Mouse (Mus musculus): ENCODE data around the gene Mcrs1.

Gene Mcrs1

DNA sequence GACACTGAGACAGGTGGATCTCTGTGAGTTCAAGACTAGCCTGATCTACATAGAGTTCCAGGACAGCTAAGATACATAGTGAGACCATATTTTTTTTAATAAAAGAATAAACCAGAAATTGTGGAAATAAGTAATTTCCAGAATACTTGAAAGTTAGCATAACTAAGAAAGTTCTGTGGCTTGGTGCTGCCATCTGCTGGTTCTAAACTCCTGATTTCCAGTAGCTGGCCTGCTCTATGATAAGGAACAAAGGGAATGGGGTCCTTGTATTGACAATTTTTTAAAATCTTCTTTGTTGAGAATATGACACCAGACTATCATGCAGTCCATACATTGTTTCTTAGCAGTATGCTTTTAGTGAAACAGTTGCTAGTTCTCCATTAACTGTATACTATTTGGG, 53.0 kb downstream of the Mcrs1 start:
- peak; percentile 79 for DNase-seq

DNA sequence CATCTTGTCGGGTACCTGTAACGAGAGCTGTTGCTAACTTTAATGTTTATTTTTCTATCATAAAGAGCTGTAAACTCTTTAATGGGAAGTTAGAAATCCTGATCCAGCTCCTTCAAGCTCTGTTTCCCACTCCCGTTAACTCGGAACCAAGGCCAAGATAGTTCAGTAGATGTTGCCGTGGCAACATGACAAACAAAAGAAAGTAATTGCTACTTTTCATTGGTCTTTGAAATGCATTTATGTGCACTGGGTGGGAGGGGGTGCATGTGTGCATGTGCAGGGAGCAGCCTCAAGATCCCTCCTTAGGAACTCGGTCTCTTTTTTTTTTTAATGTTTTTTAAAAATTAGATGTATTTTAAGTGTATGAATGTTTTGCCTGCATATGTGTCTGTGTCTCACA, 56.7 kb downstream of the Mcrs1 start:
- DNase-seq, result no peak

DNA sequence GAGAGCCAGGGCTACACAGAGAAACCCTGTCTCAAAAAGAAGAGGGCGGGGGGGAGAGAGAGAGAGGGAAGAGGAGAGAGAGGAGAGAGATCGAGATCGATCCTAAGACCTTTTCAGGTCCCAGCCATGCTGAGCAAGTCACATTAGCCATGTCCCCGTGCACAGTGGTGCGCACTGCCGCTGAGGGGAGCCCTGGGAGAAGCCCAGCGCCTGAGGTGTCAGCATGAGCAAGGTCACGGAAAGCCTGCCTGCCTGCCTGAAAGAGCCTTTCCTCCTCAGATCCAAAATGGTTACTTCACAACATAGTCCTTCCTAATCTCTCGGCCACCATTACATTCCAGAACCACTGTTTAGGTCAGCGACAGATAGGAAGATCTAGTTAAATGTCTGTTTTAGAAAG, 57.4 kb downstream of the Mcrs1 start:
- DNase-seq, result no peak

Measured in kidney, postnatal 10 days (tissue).